ENCODE assay signal across 15 mouse cellular contexts in genomic region chr9:53286793-53287192, GRCm38 (mm10).
"Had no signal": no experiment of that assay in that cellular context is flagged by ENCODE, and none has a peak within 500 bp of the region (broad histone marks: within the 10 kb centered on the region; RNA-seq: fewer than 3 reads in every experiment).

No protein-coding gene starts in this region.

- ATAC-seq: midbrain, embryonic 16.5 days had no signal

- H3K27ac ChIP-seq: midbrain, embryonic 10.5 days; midbrain, embryonic 12.5 days; neural tube, embryonic 12.5 days; stomach, embryonic 15.5 days; stomach, postnatal 0 days had no signal

- H3K27me3 ChIP-seq: midbrain, embryonic 12.5 days; neural tube, embryonic 12.5 days; stomach, embryonic 15.5 days had no signal

- DNase-seq: lung, adult 18-20 months; lung, embryonic 14.5 days; lung, postnatal 10 days; lung, postnatal 4 days; midbrain, embryonic 14.5 days; right cerebral cortex, postnatal 14 days; thymus, adult 2 months; thymus, postnatal 14 days; thymus, postnatal 36 days had no signal

- H3K4me2 ChIP-seq: lung, embryonic 14.5 days; midbrain, embryonic 12.5 days; neural tube, embryonic 12.5 days; stomach, embryonic 15.5 days had no signal

- H3K4me3 ChIP-seq: midbrain, embryonic 10.5 days; midbrain, embryonic 12.5 days; neural tube, embryonic 12.5 days; stomach, embryonic 15.5 days had no signal

- H3K4me1 ChIP-seq: midbrain, embryonic 10.5 days; midbrain, embryonic 12.5 days; neural tube, embryonic 12.5 days; stomach, embryonic 15.5 days had no signal

- H3K36me3 ChIP-seq: midbrain, embryonic 10.5 days; midbrain, embryonic 12.5 days; neural tube, embryonic 12.5 days; stomach, embryonic 15.5 days had no signal
